Mouse (Mus musculus): ENCODE data around the gene Mn1.

Gene Mn1

GRCm38 (mm10) chr5:111409412-111410044 lies 7.6 kb upstream of the Mn1 start:
- DNase-seq (ENCODE audit: low spot score in 2 of 2) = no peak

GRCm38 (mm10) chr5:111410665-111411064 lies 6.5 kb upstream of the Mn1 start:
- no peak for DNase-seq (ENCODE audit: low spot score in 2 of 2)

GRCm38 (mm10) chr5:111414192-111414591 lies 3.0 kb upstream of the Mn1 start:
- peak; percentile 16 to 67 for DNase-seq (ENCODE audit: low spot score in 2 of 2)

GRCm38 (mm10) chr5:111414770-111415249 lies 2.4 kb upstream of the Mn1 start:
- no peak for DNase-seq (ENCODE audit: low spot score in 2 of 2)

GRCm38 (mm10) chr5:111415575-111415974 lies 1.6 kb upstream of the Mn1 start:
- no peak for DNase-seq (ENCODE audit: low spot score in 2 of 2)

GRCm38 (mm10) chr5:111416048-111416447 lies 1.1 kb upstream of the Mn1 start:
- no peak for DNase-seq (ENCODE audit: low spot score in 2 of 2)

GRCm38 (mm10) chr5:111417378-111418131 lies 393 bp downstream of the Mn1 start:
- peak in 1 of 2 experiments; percentile 22 for DNase-seq (ENCODE audit: low spot score in 2 of 2)

- DNase-seq (ENCODE audit: low spot score in 2 of 2) = no peak
Measured at GRCm38 (mm10) chr5:111418202-111419120, 1.3 kb downstream of the Mn1 start.

- DNase-seq (ENCODE audit: low spot score in 2 of 2) = no peak
Measured at GRCm38 (mm10) chr5:111419121-111419881, 2.1 kb downstream of the Mn1 start.

- no peak for DNase-seq (ENCODE audit: low spot score in 2 of 2)
Measured at GRCm38 (mm10) chr5:111420011-111420691, 3.0 kb downstream of the Mn1 start.

GRCm38 (mm10) chr5:111420896-111421295 lies 3.7 kb downstream of the Mn1 start:
- no peak for DNase-seq (ENCODE audit: low spot score in 2 of 2)

GRCm38 (mm10) chr5:111421424-111421823 lies 4.3 kb downstream of the Mn1 start:
- no peak for DNase-seq (ENCODE audit: low spot score in 2 of 2)

GRCm38 (mm10) chr5:111422058-111422800 lies 5.1 kb downstream of the Mn1 start:
- no peak for DNase-seq (ENCODE audit: low spot score in 2 of 2)

GRCm38 (mm10) chr5:111423011-111423410 lies 5.8 kb downstream of the Mn1 start:
- no peak for DNase-seq (ENCODE audit: low spot score in 2 of 2)

- DNase-seq (ENCODE audit: low spot score in 2 of 2) = no peak
Measured at GRCm38 (mm10) chr5:111423616-111424015, 6.5 kb downstream of the Mn1 start.

GRCm38 (mm10) chr5:111425813-111426212 lies 8.7 kb downstream of the Mn1 start:
- DNase-seq (ENCODE audit: low spot score in 2 of 2) = no peak

GRCm38 (mm10) chr5:111426249-111426648 lies 9.1 kb downstream of the Mn1 start:
- DNase-seq (ENCODE audit: low spot score in 2 of 2) = no peak

GRCm38 (mm10) chr5:111428882-111429281 lies 11.7 kb downstream of the Mn1 start:
- no peak for DNase-seq (ENCODE audit: low spot score in 2 of 2)

GRCm38 (mm10) chr5:111429726-111430125 lies 12.6 kb downstream of the Mn1 start:
- DNase-seq (ENCODE audit: low spot score in 2 of 2) = no peak

Data from spleen, postnatal 10 days (tissue).